Mouse (Mus musculus): ENCODE data around the gene Wipi1. TPM values are rescaled to one million over a fixed set of nuclear protein-coding genes. Genes with fewer than 3 reads are reported as not detected.

Wipi1 gene
- polyA plus RNA-seq, 1 experiment from 2014 or later: 17.6 TPM

DNA sequence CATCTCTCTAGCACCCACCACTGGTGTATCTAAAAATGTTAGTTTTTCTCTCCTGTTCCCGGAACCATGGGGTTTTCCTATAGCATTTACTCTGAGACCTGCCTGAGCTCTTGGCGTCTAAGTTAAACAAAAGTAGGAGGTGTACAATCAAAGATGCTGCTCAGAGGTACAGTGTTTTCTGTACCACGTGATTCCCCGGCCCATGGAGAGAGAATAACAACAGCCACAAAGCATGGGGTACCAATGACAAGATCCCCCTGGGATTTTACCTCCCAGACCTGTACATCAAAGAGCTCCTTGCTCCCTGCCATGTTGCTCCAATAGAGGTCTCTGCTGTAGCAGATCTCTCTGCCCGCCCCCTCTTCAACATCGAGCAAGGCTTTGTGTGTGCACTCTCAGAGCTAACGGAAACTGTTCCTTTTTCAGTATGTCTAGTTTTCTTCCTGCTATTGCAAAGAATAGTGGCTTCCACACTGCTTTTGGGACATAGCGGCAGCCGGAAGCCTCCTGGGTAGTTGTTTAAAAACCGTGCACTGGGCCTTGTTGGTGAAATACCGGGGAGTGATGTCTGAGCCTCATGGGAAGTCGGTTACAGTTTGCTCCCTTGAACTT lies 42.7 kb downstream of the Wipi1 start:
- Histone ChIP-seq H3K4me3 (no peak overlapping the region), H3K27me3 (no peaks in the 10 kb centered on the region), H3K36me3 (no peaks in the 10 kb centered on the region), H3K9ac (no peak overlapping the region), H3K4me2 (no peak overlapping the region), H3K4me1 (replicated peaks) (no peaks in the 10 kb centered on the region), H3K27ac (replicated peaks) (no peak overlapping the region), H3K9me3 (no peaks in the 10 kb centered on the region)
- WGBS: 59% methylated on average over 12 of the region's 12 CpGs
- no peak for ATAC-seq (ENCODE audit: low FRiP score, low read depth)

DNA sequence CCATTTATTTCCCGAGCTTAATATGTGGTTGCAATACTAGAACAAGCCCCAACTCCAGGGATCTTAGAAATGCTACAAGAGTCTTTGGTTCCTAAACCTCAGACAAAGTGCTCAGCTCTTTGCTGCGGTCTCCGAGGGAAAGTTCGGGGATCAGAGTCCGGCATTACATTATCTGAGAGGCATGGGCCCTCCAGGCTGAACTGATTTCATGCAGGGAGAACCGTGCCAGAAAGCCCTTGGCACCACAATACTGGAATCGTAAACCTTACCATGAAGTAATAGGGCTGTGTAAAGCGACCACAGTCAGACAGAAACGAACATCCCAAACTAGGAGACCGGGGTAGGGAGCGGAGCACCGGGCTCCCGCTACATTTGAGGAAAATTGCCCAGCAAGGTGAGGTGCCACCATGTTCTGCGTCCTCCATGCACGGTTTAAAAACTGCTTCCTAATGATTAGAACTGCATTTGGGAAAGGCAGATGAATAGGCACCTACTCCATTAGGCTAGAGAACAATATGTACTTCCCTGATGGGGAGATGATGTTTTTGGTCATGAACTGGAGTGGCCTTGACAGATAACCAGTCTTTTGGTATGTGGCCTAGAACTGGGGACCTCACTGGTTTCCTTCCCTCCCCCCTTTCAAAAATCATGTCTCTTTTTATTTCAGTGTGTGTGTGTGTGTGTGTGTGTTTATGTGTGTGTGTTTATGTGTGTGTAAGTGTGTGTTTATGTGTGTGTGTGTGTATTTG lies 47.1 kb downstream of the Wipi1 start:
- ATAC-seq (ENCODE audit: low FRiP score, low read depth): no peak
- 86% methylated on average over 15 of the region's 15 CpGs for WGBS
- no peaks in the 10 kb centered on the region for H3K4me1 ChIP-seq (replicated peaks)

DNA sequence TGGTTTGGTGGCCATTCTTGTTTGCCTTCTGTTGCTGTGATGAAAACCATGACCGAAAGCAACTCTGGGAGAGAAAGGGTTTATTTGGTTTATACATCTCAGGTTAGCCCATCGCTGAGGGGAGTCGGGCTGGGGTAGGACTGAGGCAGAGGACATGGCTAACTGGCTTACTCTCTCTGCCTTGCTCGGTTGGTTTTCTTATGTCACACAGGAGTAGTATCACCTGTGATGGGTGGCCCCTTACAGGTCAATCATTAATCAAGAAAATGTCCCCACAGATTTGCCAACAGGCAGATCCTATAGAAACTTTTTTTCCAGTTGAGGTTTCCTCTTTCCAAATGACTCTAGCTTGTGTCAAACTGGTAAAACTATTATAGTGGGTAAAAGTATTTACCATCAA lies 48.1 kb downstream of the Wipi1 start:
- Histone ChIP-seq H3K9me3 (no peaks in the 10 kb centered on the region), H3K4me2 (no peak overlapping the region), H3K36me3 (no peaks in the 10 kb centered on the region), H3K4me3 (no peak overlapping the region), H3K9ac (no peak overlapping the region), H3K27me3 (no peaks in the 10 kb centered on the region), H3K4me1 (replicated peaks) (no peaks in the 10 kb centered on the region), H3K27ac (replicated peaks) (no peak overlapping the region)
- no peak for ATAC-seq (ENCODE audit: low FRiP score, low read depth)
- WGBS: 97% methylated on average over 4 of the region's 4 CpGs

More for the DNA sequence above, 47.1 kb downstream of the Wipi1 start:
- Histone ChIP-seq H3K36me3 (no peaks in the 10 kb centered on the region), H3K4me2 (no peak overlapping the region), H3K27ac (replicated peaks) (no peak overlapping the region), H3K9me3 (no peaks in the 10 kb centered on the region), H3K27me3 (no peaks in the 10 kb centered on the region), H3K9ac (no peak overlapping the region), H3K4me3 (no peak overlapping the region)

DNA sequence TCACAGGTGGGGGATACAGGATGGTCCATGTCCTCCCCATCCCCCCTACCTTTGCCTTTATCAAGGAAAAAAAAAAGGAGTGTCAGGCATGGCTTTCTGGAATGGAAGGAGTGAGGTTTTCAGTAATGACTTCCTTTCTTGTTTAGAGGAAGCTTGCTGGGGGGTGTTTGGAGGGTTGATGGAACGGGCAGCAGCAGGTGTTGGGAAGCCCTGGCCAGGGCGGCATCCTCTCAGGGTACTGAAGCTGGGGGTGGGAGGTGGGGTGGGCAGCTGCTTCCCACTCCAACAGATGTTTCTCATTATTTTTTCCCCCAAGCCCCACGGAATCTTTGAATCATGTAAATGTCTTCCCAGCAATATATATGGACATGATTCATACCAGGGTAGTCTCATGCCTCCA lies 50.3 kb downstream of the Wipi1 start:
- ATAC-seq (ENCODE audit: low FRiP score, low read depth): no peak
- Histone ChIP-seq H3K27me3 (no peaks in the 10 kb centered on the region), H3K9me3 (no peaks in the 10 kb centered on the region), H3K4me3 (no peak overlapping the region), H3K4me2 (no peak overlapping the region), H3K4me1 (replicated peaks) (no peaks in the 10 kb centered on the region), H3K9ac (no peak overlapping the region), H3K36me3 (no peaks in the 10 kb centered on the region), H3K27ac (replicated peaks) (no peak overlapping the region)
- 62% methylated on average over 3 of the region's 3 CpGs for WGBS

DNA sequence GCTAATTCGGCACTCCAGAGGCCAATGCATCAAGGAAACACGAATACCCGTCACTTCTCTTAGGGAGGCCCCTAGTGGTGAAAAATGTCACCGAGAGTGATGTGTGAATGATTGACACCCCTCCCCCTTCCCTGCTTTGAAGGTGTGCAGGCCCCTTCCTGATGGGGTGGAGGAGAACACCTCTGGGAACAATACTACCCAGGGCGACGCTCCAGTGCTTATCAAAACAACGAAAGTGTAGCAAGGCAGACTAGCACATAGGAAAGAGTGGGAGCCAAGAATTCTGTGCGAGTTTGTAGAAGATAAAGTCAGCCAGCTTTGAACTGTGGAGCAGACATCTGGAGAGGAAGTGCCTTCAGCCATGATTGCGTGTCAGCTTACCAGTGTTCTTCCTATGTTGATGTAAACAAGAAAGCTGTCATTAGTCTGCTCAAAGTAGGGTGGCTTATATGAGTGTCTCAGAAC lies 50.9 kb downstream of the Wipi1 start:
- Histone ChIP-seq H3K27me3 (no peaks in the 10 kb centered on the region), H3K4me2 (no peak overlapping the region), H3K4me3 (no peak overlapping the region), H3K9ac (no peak overlapping the region), H3K4me1 (replicated peaks) (no peaks in the 10 kb centered on the region), H3K9me3 (no peaks in the 10 kb centered on the region), H3K36me3 (no peaks in the 10 kb centered on the region), H3K27ac (replicated peaks) (no peak overlapping the region)
- ATAC-seq (ENCODE audit: low FRiP score, low read depth): no peak
- 34% methylated on average over 9 of the region's 9 CpGs for WGBS

DNA sequence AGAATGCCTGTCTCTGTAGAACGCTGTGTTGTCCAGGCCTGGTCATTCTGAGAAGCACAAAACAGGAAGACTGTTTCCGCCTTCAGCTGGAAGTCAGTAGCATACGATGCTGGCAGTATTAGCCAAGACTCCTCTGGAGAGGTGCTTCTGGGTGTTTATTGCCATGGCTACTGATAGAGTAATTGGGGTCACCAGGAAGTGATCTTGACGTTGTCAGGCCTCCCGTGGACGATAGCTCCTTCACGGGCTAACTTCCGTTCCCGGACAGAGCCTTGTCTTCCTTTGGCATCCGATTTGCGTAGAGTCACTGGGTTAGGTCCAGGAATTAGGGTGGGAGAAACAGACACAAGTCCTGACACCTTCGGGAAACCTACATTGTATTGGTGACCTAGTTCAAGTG lies 52.5 kb downstream of the Wipi1 start:
- Histone ChIP-seq H3K27me3 (no peaks in the 10 kb centered on the region), H3K4me2 (no peak overlapping the region), H3K27ac (replicated peaks) (no peak overlapping the region), H3K4me3 (no peak overlapping the region), H3K9me3 (no peaks in the 10 kb centered on the region), H3K36me3 (no peaks in the 10 kb centered on the region), H3K9ac (no peak overlapping the region), H3K4me1 (replicated peaks) (no peaks in the 10 kb centered on the region)
- 89% methylated on average over 12 of the region's 12 CpGs for WGBS
- no peak for ATAC-seq (ENCODE audit: low FRiP score, low read depth)

DNA sequence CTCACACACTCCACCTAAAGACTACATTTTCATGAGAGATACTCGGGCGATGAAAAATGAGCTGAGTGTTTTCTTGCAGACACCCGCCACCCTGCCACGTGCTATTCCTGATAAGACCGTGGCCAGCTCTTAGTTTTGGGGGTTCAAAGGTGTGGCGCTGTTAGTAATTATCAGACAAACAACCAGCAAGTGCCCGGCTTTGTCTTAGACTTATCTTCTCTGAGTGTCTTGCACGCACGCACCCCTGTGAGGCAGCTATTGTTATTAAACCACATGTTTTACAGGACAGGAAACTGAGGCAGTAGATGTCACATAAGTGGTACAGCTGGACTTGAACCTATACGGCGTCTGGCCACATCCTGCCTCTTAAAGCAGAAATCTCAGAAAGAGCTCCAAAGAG lies 54.3 kb downstream of the Wipi1 start:
- no peak overlapping the region for H3K4me2 ChIP-seq
- no peaks in the 10 kb centered on the region for H3K36me3 ChIP-seq
- H3K4me3 ChIP-seq: no peak overlapping the region
- H3K9me3 ChIP-seq: no peaks in the 10 kb centered on the region
- ATAC-seq (ENCODE audit: low FRiP score, low read depth): no peak
- 87% methylated on average over 11 of the region's 11 CpGs for WGBS
- no peak overlapping the region for H3K27ac ChIP-seq (replicated peaks)
- no peak overlapping the region for H3K9ac ChIP-seq
- H3K4me1 ChIP-seq (replicated peaks): no peaks in the 10 kb centered on the region
- no peaks in the 10 kb centered on the region for H3K27me3 ChIP-seq

DNA sequence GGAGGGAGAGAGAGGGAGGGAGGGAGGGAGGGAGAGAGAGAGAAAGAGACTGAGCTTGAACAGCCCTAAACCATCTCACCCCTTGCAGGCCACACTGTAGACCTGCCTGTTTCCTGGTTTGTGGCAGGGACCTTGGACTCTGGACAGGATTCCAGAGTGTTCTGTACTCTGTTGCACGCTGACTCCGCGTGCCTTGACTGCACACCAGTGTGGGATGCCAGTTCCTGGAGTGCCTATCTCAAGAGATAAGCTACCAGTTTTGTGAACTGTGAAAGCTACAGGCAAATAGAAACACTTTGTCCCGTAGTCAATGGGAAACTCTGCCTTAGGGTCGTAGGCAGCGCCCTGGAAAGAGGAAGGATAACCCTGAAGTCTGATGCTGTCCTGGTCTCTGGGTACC lies 55.6 kb downstream of the Wipi1 start:
- Histone ChIP-seq H3K36me3 (no peaks in the 10 kb centered on the region), H3K4me3 (no peak overlapping the region), H3K4me2 (no peak overlapping the region), H3K9me3 (no peaks in the 10 kb centered on the region), H3K27me3 (no peaks in the 10 kb centered on the region), H3K27ac (replicated peaks) (no peak overlapping the region), H3K4me1 (replicated peaks) (no peaks in the 10 kb centered on the region), H3K9ac (no peak overlapping the region)
- no peak for ATAC-seq (ENCODE audit: low FRiP score, low read depth)
- 92% methylated on average over 6 of the region's 6 CpGs for WGBS

DNA sequence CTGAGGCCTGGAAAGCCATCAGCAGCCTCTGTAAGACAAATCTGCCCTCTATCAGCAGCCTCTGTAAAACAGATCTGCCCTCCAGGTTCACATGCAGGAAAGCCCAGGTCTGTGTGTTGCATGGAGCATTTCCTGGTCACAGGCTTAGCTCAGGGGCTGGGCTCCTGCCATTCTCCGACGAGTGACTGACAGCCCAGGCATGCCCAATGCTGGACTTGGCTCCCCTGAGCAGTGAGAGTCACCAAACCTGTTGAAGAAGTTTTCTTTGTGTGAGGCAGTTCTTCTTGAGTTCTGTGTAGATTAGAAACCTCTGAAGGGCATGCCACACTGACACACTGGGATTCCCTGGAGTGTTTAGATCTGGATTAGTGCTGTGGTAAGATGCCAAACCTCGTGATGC lies 57.3 kb downstream of the Wipi1 start:
- H3K4me2 ChIP-seq: no peak overlapping the region
- H3K27ac ChIP-seq (replicated peaks): no peak overlapping the region
- H3K4me1 ChIP-seq (replicated peaks): no peaks in the 10 kb centered on the region
- no peaks in the 10 kb centered on the region for H3K36me3 ChIP-seq
- no peaks in the 10 kb centered on the region for H3K9me3 ChIP-seq
- no peak overlapping the region for H3K4me3 ChIP-seq
- WGBS: 54% methylated on average over 3 of the region's 3 CpGs
- no peaks in the 10 kb centered on the region for H3K27me3 ChIP-seq
- ATAC-seq (ENCODE audit: low FRiP score, low read depth): no peak
- H3K9ac ChIP-seq: no peak overlapping the region

DNA sequence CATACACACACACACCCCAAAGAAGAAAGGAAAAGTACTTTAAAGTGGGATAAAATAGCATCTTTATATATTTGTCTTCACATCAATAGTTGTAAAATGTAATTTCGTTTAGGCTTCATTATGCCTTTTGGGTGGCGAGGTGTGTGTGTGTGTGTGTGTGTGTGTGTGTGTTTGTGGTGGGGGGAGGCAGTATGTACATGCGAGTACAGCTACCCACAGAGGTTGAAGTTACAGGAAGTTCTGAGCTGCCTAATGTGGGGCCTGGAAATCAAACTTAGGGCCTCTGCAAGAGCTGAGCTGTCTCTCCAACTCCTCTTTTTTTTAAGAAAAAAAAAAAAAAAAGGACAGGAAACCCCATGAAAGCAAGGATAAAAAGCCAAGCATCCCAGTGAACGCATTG lies 57.8 kb downstream of the Wipi1 start:
- ATAC-seq (ENCODE audit: low FRiP score, low read depth): no peak
- H3K4me2 ChIP-seq: no peak overlapping the region
- no peaks in the 10 kb centered on the region for H3K4me1 ChIP-seq (replicated peaks)
- H3K9ac ChIP-seq: no peak overlapping the region
- no peaks in the 10 kb centered on the region for H3K27me3 ChIP-seq
- no peaks in the 10 kb centered on the region for H3K9me3 ChIP-seq
- H3K4me3 ChIP-seq: no peak overlapping the region
- H3K36me3 ChIP-seq: no peaks in the 10 kb centered on the region
- WGBS: 75% methylated on average over 4 of the region's 4 CpGs
- no peak overlapping the region for H3K27ac ChIP-seq (replicated peaks)

DNA sequence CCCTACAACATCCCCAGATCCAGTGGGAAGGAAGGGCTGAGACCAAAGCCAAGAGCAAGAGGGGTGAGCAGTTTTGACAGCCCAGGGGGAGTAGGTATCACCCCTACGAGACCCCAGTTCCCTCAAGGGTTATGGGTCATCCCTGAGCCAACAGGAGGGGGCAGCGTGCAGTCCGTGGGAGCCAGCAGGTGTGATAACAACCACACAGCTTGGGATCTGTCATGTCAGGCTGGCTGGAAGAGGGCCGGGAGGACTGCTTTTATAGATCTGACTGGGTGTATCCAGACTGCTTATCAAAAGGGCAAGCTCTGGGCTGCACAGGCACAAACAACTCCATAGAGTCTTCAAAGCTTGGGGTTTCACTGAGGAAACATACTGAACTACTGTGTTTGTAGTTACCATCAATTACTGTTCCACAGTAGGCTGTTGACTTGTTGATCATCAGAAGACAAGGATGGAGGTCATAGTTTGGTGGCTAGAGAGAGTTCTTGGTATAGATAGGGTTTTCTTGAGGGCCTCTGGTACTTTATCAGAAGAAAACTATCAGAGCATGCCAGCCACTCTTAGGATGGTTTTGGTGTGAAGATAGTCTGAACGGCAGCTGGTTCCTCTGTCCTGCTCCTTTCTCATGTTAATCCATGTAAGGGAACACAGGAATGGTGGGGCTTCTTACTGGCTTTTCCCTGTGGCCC lies 62.0 kb downstream of the Wipi1 start:
- no peak overlapping the region for H3K4me2 ChIP-seq
- no peaks in the 10 kb centered on the region for H3K36me3 ChIP-seq
- H3K9me3 ChIP-seq: no peaks in the 10 kb centered on the region
- no peaks in the 10 kb centered on the region for H3K27me3 ChIP-seq
- H3K9ac ChIP-seq: no peak overlapping the region
- H3K4me3 ChIP-seq: no peak overlapping the region
- 75% methylated on average over 5 of the region's 5 CpGs for WGBS
- no peak overlapping the region for H3K27ac ChIP-seq (replicated peaks)
- no peak for ATAC-seq (ENCODE audit: low FRiP score, low read depth)
- H3K4me1 ChIP-seq (replicated peaks): no peaks in the 10 kb centered on the region

DNA sequence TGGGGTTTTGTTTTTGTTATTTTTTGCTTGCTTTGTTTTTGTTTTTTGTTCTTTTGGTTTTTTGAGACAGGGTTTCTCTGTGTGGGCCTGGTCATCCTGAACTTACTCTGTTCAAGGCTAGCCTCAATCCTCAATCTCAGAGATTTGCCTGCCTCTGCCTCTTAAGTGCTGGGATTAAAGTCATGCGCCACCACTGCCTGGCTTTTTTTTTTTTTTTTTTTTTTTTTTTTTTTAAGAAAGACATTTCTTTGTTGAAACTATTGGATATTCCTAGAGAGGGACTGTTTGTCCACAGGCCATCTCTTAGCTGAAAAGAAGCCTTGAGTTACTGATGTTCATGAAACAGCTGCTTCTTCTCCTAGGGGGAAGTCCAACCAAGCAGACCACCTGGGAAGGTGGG lies 64.1 kb downstream of the Wipi1 start:
- H3K4me1 ChIP-seq (replicated peaks): no peaks in the 10 kb centered on the region
- WGBS: 100% methylated on average over 1 of the region's 1 CpGs
- ATAC-seq (ENCODE audit: low FRiP score, low read depth): no peak
- no peaks in the 10 kb centered on the region for H3K36me3 ChIP-seq
- H3K9ac ChIP-seq: no peak overlapping the region
- H3K27me3 ChIP-seq: no peaks in the 10 kb centered on the region
- no peak overlapping the region for H3K4me3 ChIP-seq
- H3K27ac ChIP-seq (replicated peaks): no peak overlapping the region
- no peaks in the 10 kb centered on the region for H3K9me3 ChIP-seq
- H3K4me2 ChIP-seq: no peak overlapping the region

All from hindbrain, embryonic 15.5 days (tissue).